Mouse (Mus musculus): ENCODE measurements at regions not wholly inside any gene's neighbourhood (a gene's known extent, or its start where the extent isn't known, plus 50 kb on each side); places are given as distances from the start of the nearest gene placed in this dataset.

DNA sequence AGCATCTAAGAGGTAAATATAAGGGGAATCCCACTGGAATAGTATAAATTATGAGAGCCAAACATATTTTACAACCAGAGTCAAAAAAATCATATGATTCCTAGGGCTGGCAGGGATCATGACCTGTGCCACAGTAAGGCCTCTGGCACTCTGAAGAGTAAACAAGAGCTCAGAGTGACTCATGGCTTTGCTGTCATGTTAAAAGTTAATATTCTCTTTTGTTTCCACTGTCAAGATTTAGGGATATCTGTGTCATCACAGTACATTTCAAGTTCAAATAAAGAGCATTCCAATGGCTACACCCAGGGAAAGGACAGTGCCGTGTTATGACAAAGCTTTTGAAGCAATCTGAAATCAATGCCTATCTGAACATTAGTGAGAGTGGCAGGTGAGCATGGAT lies 341.6 kb upstream of the Marcks start:
- no peak for TF ChIP-seq POLR2A (IDR thresholded peaks at IDR 0.05; ENCODE audit: insufficient read depth, low read depth, low read length)
- no peak for TF ChIP-seq CTCF (IDR thresholded peaks at IDR 0.05)
